Mouse (Mus musculus) myocyte (in vitro differentiated cells): ENCODE data around the gene Hfe2. TPM values are rescaled to one million over a fixed set of nuclear protein-coding genes. Genes with fewer than 3 reads are reported as not detected.

Experiments used
- H3K27me3 ChIP-seq: one replicate; pipeline ENCODE4 v1.6.1; 2011; ENCODE audit not compliant: control insufficient read depth, insufficient read depth, insufficient read length
- H3K36me3 ChIP-seq: one replicate; pipeline ENCODE4 v1.6.1; 2011; ENCODE audit not compliant: control insufficient read depth, insufficient read depth
- H3K4me2 ChIP-seq: one replicate; pipeline ENCODE4 v1.6.1; 2011; ENCODE audit warnings: low read depth, control low read depth
- H3K4me3 ChIP-seq: one replicate; pipeline ENCODE4 v1.5.1; 2011; ENCODE audit warnings: mild to moderate bottlenecking, control low read depth, moderate library complexity
- H3K79me2 ChIP-seq: one replicate; pipeline ENCODE4 v1.6.1; 2011; ENCODE audit not compliant: control insufficient read depth, insufficient read depth
- H3ac ChIP-seq: one replicate; pipeline ENCODE4 v1.6.1; 2011; ENCODE audit not compliant: control insufficient read depth, insufficient read length
- CEBPB ChIP-seq: IDR thresholded peaks from 2 replicates; pipeline ENCODE4 v1.6.1; 2011; ENCODE audit warnings: mild to moderate bottlenecking, moderate library complexity; ENCODE audit not compliant: poor library complexity, insufficient read depth, severe bottlenecking
- E2F4 ChIP-seq: IDR thresholded peaks from one replicate; pipeline ENCODE4 v1.6.1; 2011; ENCODE audit warnings: mild to moderate bottlenecking, control low read depth, moderate library complexity; ENCODE audit not compliant: insufficient read depth
- MAX ChIP-seq: IDR thresholded peaks from one replicate; pipeline ENCODE4 v1.6.1; 2011; ENCODE audit warnings: low read depth, mild to moderate bottlenecking, control low read depth
- MYOD1 ChIP-seq, 3 experiments: IDR thresholded peaks; one replicate each; pipeline ENCODE4 v1.6.1; 2011; ENCODE audit warnings: control low read depth in 2 of 3, low read depth in 2 of 3, mild to moderate bottlenecking in 2 of 3, moderate library complexity in 1 of 3; ENCODE audit not compliant: insufficient read length in 2 of 3, control insufficient read depth in 1 of 3
- MYOG ChIP-seq, 3 experiments: IDR thresholded peaks; one replicate each; pipeline ENCODE4 v1.6.1; 2011; ENCODE audit warnings: control low read depth in 2 of 3, low read depth in 2 of 3, mild to moderate bottlenecking in 2 of 3; ENCODE audit not compliant: insufficient read length in 2 of 3, control insufficient read depth in 1 of 3, insufficient read depth in 1 of 3
- POLR2A ChIP-seq: IDR thresholded peaks from one replicate; pipeline ENCODE4 v1.6.1; 2011; ENCODE audit warnings: low read depth, mild to moderate bottlenecking, control low read depth, moderate library complexity; ENCODE audit not compliant: insufficient read length
- POLR2AphosphoS2 ChIP-seq: IDR thresholded peaks from one replicate; pipeline ENCODE4 v1.6.1; 2011; ENCODE audit warnings: low read depth, control low read depth; ENCODE audit not compliant: insufficient read length
- REST ChIP-seq: IDR thresholded peaks from one replicate; pipeline ENCODE4 v1.6.1; 2011; ENCODE audit warnings: mild to moderate bottlenecking, control low read depth, moderate library complexity; ENCODE audit not compliant: insufficient read depth, insufficient read length
- SRF ChIP-seq: IDR thresholded peaks from one replicate; pipeline ENCODE4 v1.6.1; 2011; ENCODE audit warnings: low read depth; ENCODE audit not compliant: control insufficient read depth, insufficient read length
- TCF12 ChIP-seq: IDR thresholded peaks from one replicate; pipeline ENCODE4 v1.6.1; 2011; ENCODE audit warnings: mild to moderate bottlenecking, control low read depth; ENCODE audit not compliant: poor library complexity, insufficient read depth, severe bottlenecking
- TCF3 ChIP-seq: IDR thresholded peaks from one replicate; pipeline ENCODE4 v1.6.1; 2011; ENCODE audit warnings: low read depth, control low read depth; ENCODE audit not compliant: insufficient read length
- USF1 ChIP-seq: IDR thresholded peaks from one replicate; pipeline ENCODE4 v1.6.1; 2011; ENCODE audit warnings: low read depth, mild to moderate bottlenecking, control low read depth, moderate library complexity
- polyA plus RNA-seq: library from polyadenylated mRNA; unstranded; fragments of >200 nt; fragmentation: generic; extraction: Trizol; gene quantifications from one replicate; pipeline ENCODE4 v1.2.1, GENCODE M21; 2012; ENCODE audit warnings: missing spikeins

Gene Hfe2
- polyA plus RNA-seq, 1 experiment = 116 TPM

DNA sequence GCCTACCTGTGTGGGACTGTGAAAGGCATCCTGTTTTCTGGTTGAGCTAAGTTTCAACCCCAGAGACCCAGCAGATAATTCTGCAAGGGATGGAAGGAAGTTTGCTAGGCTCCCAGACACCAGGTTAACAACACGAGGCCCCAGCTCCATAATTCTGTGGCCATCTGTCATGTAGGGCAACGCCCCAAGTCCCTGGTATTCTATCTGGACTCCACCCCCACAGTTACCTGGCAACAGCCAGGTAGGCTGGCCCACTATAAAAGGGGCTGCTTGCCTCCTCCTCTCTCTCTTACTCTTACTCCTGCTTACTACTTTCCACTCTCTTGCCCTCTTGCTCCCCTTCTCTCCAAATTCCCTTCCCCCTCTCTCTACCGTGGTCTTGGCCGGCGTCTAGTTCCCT, 4.8 kb upstream of the Hfe2 start:
- no peak overlapping the region for H3ac ChIP-seq
- no peaks in the 10 kb centered on the region for H3K36me3 ChIP-seq
- no peak overlapping the region for H3K4me3 ChIP-seq
- H3K79me2 ChIP-seq = no peaks in the 10 kb centered on the region
- TF ChIP-seq REST = no peak
- H3K27me3 ChIP-seq = no peaks in the 10 kb centered on the region
- H3K4me2 ChIP-seq = no peak overlapping the region

DNA sequence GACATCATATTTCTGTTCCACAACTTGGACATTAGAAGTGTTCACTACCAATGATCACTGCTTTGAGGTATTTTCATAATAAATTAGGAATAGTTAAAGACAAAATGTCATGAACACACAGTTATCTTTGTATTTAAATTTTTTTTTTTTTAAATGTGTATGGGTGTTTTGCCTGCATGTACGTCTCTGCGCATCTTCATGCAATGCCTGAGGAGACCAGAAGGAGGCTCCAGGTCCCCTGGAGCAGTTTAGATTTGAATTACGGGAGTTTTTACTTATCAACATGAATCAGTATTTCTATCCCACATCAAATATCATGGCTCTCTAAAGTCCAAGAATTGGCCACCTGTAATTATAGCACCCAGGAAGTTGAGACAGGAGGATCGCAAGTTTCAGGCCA, 2.8 kb upstream of the Hfe2 start:
- Histone ChIP-seq H3K79me2 (no peaks in the 10 kb centered on the region), H3K4me3 (no peak overlapping the region), H3ac (no peak overlapping the region), H3K4me2 (no peak overlapping the region), H3K36me3 (no peaks in the 10 kb centered on the region), H3K27me3 (no peaks in the 10 kb centered on the region)
- TF ChIP-seq SRF (no peak), MYOG (IDR thresholded peaks at IDR 0.05; ENCODE audit: control insufficient read depth in 1 of 3, insufficient read depth in 1 of 3, insufficient read length in 2 of 3, low read depth in 2 of 3) (no peak), CEBPB (no peak), REST (no peak), POLR2A (no peak), MAX (no peak), TCF3 (no peak), E2F4 (no peak), TCF12 (no peak), POLR2AphosphoS2 (no peak), USF1 (no peak)

DNA sequence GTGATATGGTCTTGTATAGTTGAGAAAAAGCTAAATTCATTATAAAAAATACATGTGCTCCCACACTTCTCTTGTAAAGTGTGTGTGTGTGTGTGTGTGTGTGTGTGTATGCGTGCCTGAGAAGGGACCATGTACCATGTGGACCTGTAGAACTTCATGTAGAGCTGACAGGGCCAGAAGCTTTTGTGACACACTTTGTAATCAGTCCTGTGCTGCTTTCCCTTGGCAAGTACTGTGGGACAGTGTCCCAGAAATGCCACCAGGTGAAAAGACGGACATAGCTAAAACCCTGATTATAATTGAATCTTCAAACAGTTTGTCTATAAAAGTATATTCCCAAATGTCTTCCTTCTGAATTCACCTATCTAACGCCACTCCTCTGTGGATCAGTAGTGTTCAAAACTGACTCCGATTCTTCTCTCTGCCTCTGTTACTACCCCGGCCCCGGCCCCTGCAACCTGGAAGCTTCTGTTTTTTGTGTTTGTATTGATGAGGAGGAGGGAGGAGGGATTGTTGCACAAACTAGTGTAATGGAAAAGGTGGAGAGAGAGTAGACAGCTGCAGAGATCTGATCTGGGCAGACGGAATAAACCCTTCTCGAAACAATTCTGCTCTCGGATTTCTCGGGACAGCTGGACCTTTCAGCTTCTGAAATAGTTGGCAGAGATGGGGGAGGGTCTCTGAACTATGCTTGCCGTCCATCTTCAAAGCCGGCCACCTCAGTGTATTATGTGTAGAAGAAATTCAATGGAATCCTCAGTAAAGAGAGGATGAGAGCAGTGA, 753 bp upstream of the Hfe2 start:
- Histone ChIP-seq H3K36me3 (no peaks in the 10 kb centered on the region), H3K27me3 (no peaks in the 10 kb centered on the region), H3K4me2 (peak overlapping the region; percentile 77), H3ac (no peak overlapping the region), H3K79me2 (no peaks in the 10 kb centered on the region), H3K4me3 (peak overlapping the region; percentile 35)
- TF ChIP-seq TCF12 (peak; percentile 59), MYOG (IDR thresholded peaks at IDR 0.05; ENCODE audit: control insufficient read depth in 1 of 3, insufficient read depth in 1 of 3, insufficient read length in 2 of 3, low read depth in 2 of 3) (peak in 2 of 3 experiments; percentile 59 to 89), CEBPB (no peak), REST (no peak), MYOD1 (IDR thresholded peaks at IDR 0.05; ENCODE audit: control insufficient read depth in 1 of 3, insufficient read length in 2 of 3, low read depth in 2 of 3) (peak; percentile 53 to 78 (median 73)), POLR2A (no peak)

DNA sequence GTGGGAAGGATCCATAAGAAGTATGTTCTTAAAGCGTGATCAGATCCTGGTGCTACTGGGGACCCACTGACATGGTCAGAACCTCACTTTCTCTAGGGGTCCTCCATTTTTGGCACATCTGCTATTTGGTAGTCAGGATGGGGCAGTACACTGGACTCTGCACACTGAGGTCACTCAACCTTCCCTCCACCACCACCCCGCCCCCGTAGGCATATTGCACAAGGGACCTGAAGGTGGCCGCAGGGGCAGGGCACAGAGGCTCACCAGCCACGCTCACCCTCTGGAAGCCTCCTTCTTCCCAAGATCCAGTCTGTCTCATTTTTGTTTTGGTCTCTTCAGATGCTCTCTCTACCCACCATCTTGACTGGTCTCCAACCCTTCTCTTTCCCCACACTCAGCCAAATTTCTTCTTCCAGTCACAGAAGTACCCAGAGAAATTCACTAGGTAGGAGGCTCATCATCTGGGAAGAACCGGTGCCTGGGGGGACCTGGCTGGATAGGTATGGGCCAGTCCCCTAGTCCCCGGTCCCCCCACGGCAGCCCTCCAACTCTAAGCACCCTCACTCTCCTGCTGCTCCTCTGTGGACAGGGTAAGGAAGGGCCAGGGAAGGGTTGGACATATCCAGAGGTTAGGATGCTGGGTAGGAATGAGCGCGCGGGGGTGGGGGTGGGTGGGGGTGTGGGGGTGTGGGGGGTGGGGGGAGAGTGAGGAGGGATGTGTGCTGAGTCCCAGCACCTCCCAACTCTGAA, 1.2 kb downstream of the Hfe2 start:
- no peak for TF ChIP-seq MYOG (IDR thresholded peaks at IDR 0.05; ENCODE audit: control insufficient read depth in 1 of 3, insufficient read depth in 1 of 3, insufficient read length in 2 of 3, low read depth in 2 of 3)
- peak; percentile 29 for TF ChIP-seq POLR2A

DNA sequence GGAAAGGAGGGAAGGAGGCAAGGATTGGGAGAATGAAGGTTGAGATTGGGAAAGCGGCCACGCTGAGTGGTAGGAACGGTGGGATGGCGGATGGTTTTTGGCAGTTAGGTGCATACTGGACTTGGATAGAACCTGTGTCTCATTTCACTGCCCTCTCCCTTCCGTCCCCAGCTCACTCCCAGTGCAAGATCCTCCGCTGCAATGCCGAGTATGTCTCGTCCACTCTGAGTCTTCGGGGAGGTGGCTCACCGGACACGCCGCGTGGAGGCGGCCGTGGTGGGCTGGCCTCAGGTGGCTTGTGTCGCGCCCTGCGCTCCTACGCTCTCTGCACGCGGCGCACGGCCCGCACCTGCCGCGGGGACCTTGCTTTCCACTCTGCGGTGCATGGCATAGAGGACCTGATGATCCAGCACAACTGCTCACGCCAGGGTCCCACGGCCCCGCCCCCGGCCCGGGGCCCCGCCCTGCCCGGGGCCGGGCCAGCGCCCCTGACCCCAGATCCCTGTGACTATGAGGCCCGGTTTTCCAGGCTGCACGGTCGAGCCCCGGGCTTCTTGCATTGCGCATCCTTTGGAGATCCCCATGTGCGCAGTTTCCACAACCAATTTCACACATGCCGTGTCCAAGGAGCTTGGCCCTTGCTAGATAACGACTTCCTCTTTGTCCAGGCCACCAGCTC, 2.0 kb downstream of the Hfe2 start:
- Histone ChIP-seq H3K4me3 (peak overlapping the region; percentile 35), H3K27me3 (no peaks in the 10 kb centered on the region), H3K4me2 (peak overlapping the region; percentile 79), H3K36me3 (no peaks in the 10 kb centered on the region), H3ac (no peak overlapping the region), H3K79me2 (no peaks in the 10 kb centered on the region)
- TF ChIP-seq MYOG (IDR thresholded peaks at IDR 0.05; ENCODE audit: control insufficient read depth in 1 of 3, insufficient read depth in 1 of 3, insufficient read length in 2 of 3, low read depth in 2 of 3) (peak in 1 of 3 experiments; percentile 38), POLR2AphosphoS2 (peak; percentile 26), POLR2A (peak; percentile 33), MAX (no peak), MYOD1 (IDR thresholded peaks at IDR 0.05; ENCODE audit: control insufficient read depth in 1 of 3, insufficient read length in 2 of 3, low read depth in 2 of 3) (peak in 1 of 3 experiments; percentile 52), SRF (no peak)

More for the DNA sequence above, 1.2 kb downstream of the Hfe2 start:
- Histone ChIP-seq H3K4me3 (peak overlapping the region; percentile 35), H3ac (no peak overlapping the region), H3K4me2 (peak overlapping the region; percentile 79), H3K36me3 (no peaks in the 10 kb centered on the region), H3K27me3 (no peaks in the 10 kb centered on the region), H3K79me2 (no peaks in the 10 kb centered on the region)
